Mouse (Mus musculus) intestine, embryonic 15.5 days (tissue): Measurements from ENCODE around the gene Palld. TPM values are rescaled to one million over a fixed set of nuclear protein-coding genes. Genes with fewer than 3 reads are reported as not detected.
A peak's percentile ranks its signal among the peaks of the same experiment; 100 is the strongest.

Experiments used
- ATAC-seq: fragments of 200-750 bp; cut with Nextera tagmentation; 2 replicates; pipeline ENCODE4 v1.8.0; 2017; ENCODE audit warnings: moderate TSS enrichment, moderate library complexity
- H3K27ac ChIP-seq: fragments of 300-500 bp; sonication (generic); 2 replicates; pipeline ENCODE4 v1.5.1; 2015; ENCODE audit warnings: mild to moderate bottlenecking, inconsistent platforms
- H3K27me3 ChIP-seq: fragments of 300-500 bp; sonication (generic); replicated peaks from 2 replicates; pipeline ENCODE4 v1.6.1; 2015; ENCODE audit warnings: inconsistent platforms
- H3K36me3 ChIP-seq: fragments of 300-500 bp; sonication (generic); 2 replicates; pipeline ENCODE4 v1.6.1; 2015; ENCODE audit warnings: inconsistent platforms
- H3K4me1 ChIP-seq: fragments of 300-500 bp; sonication (generic); replicated peaks from 2 replicates; pipeline ENCODE4 v1.6.1; 2015; ENCODE audit warnings: inconsistent platforms
- H3K4me2 ChIP-seq: fragments of 300-500 bp; sonication (generic); replicated peaks from 2 replicates; pipeline ENCODE4 v1.6.1; 2015; ENCODE audit warnings: mild to moderate bottlenecking, inconsistent platforms
- H3K4me3 ChIP-seq: fragments of 300-500 bp; sonication (generic); replicated peaks from 2 replicates; pipeline ENCODE4 v1.5.1; 2015; ENCODE audit warnings: inconsistent platforms
- H3K9ac ChIP-seq: fragments of 300-500 bp; sonication (generic); 2 replicates; pipeline ENCODE4 v1.6.1; 2015; ENCODE audit warnings: inconsistent platforms
- H3K9me3 ChIP-seq: fragments of 300-500 bp; sonication (generic); 2 replicates; pipeline ENCODE4 v1.6.1; 2016; ENCODE audit warnings: inconsistent platforms
- WGBS: fragments of 180-500 bp; shearing (Covaris S2); methylation state at CpG from one replicate; pipeline ENCODE4 v1.1.7; 2015; 5-methylcytosine and 5-hydroxymethylcytosine counted together
- polyA plus RNA-seq: library from polyadenylated mRNA; unstranded; fragments of >200 nt; fragmentation: Nextera tagmentation; extraction: Ambion mirVana; gene quantifications from 2 replicates; pipeline ENCODE4 v1.2.1, GENCODE M21; 2015

Gene Palld
- polyA plus RNA-seq, 1 experiment from 2014 or later, result 81.9 TPM

- no peak overlapping the region for H3K4me2 ChIP-seq
- no peaks in the 10 kb centered on the region for H3K36me3 ChIP-seq
- H3K27ac ChIP-seq, result no peak overlapping the region
- no peaks in the 10 kb centered on the region for H3K4me1 ChIP-seq
- H3K9ac ChIP-seq, result no peak overlapping the region
- H3K9me3 ChIP-seq, result no peaks in the 10 kb centered on the region
- no peak for ATAC-seq
- 79% methylated on average over 3 of the region's 3 CpGs for WGBS
- no peak overlapping the region for H3K4me3 ChIP-seq
- H3K27me3 ChIP-seq, result no peaks in the 10 kb centered on the region
Measured at GRCm38 (mm10) chr8:61628938-61629630, 273.4 kb downstream of the Palld start.

DNA sequence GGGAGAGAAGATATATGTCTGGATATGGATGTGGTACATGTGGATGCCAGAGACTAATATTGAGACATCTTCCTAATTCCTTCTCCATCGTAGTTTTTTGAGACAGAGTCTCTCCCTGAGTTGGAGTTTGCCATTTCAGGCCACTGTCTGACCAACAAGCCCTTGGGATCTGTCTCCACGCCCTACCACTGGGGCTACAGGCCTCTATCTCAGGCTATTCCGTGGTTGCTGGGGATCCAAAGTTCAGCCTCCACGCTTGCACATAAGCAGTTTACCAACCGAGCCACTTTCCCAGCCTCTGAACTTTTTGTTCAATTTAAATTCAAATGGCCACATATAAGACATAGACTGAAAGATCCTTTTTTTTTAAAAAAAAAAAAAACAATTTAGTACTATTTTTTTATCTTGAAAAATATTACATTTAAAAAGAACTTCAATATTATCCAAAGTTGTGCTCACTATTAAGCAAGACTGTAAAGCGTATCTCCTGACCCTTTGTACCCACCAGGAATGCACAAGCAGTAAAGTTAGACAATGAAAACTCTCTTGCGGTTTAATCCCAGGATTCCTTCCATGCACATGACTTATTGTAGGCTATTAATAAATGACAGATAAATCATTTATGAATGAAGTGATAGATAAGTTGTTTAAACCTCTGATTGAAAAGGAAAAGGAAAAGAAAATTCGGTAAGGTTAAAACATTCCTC, 276.1 kb downstream of the Palld start:
- Histone ChIP-seq H3K4me2 (no peak overlapping the region), H3K36me3 (no peaks in the 10 kb centered on the region), H3K4me1 (0 out of 2 replicates have a peak, but pooled peaks cover 3% of the 10 kb centered on the region), H3K27ac (no peak overlapping the region), H3K9me3 (no peaks in the 10 kb centered on the region), H3K9ac (no peak overlapping the region), H3K27me3 (no peaks in the 10 kb centered on the region), H3K4me3 (no peak overlapping the region)
- 82% methylated on average over 8 of the region's 8 CpGs for WGBS
- peak; percentile 66 for ATAC-seq

DNA sequence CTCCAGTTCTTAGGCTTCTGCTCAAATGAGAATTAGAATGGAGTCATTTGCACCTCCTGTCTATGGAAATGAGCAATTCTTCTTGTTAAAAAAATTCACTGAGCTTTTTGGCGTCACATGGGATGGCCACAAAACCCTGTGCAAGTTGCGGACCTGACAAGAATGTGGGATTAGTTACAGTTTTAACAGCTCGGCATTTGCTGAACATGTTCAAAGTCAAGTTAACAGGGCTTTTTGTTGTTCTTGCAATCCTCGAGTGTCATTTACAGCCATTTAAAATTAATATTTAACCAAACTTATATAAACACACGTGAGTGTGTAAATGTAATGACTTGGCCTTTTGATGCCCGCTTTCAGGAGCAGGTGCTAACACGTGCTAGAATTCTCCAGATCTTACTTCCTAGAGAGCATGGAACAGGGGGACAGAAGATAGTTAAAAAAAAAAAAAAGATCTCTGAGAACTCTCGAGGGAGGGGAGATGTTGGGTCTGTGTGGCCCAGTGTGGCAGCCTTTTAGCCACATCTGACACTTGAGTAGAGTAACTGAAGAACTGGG, 276.8 kb downstream of the Palld start:
- no peak overlapping the region for H3K4me3 ChIP-seq
- peak; percentile 48 for ATAC-seq
- H3K4me1 ChIP-seq, result 0 out of 2 replicates have a peak, but pooled peaks cover 3% of the 10 kb centered on the region
- no peaks in the 10 kb centered on the region for H3K36me3 ChIP-seq
- no peak overlapping the region for H3K27ac ChIP-seq
- H3K9ac ChIP-seq, result no peak overlapping the region
- no peak overlapping the region for H3K4me2 ChIP-seq
- H3K27me3 ChIP-seq, result no peaks in the 10 kb centered on the region
- H3K9me3 ChIP-seq, result no peaks in the 10 kb centered on the region
- 59% methylated on average over 8 of the region's 8 CpGs for WGBS

- Histone ChIP-seq H3K4me1 (0 out of 2 replicates have a peak, but pooled peaks cover 3% of the 10 kb centered on the region), H3K9me3 (no peaks in the 10 kb centered on the region), H3K27me3 (no peaks in the 10 kb centered on the region), H3K36me3 (no peaks in the 10 kb centered on the region), H3K4me3 (no peak overlapping the region), H3K9ac (no peak overlapping the region), H3K27ac (no peak overlapping the region), H3K4me2 (no peak overlapping the region)
- ATAC-seq, result peak; percentile 44
- WGBS, result 46% methylated on average over 12 of the region's 12 CpGs
Measured at GRCm38 (mm10) chr8:61623485-61624417, 278.7 kb downstream of the Palld start.

DNA sequence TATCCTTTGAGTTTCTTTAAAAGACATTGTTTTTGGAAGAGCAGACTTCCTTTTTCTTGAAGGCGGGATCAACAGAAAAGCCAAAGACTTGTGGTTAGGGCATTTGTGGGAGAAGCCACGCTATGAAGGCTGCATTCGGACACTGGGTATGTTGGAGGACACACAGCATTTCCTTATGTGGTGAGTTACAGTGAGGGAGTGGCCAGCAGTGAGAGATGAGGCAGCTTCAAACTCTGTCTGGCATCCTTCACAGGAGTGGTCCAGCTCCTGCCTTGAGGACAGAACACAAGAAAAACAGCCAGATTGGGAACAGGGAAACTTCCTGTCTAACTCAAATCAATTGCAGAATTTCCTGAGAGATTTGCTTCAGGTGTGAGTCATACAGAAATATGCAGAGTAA, 281.2 kb downstream of the Palld start:
- Histone ChIP-seq H3K36me3 (no peaks in the 10 kb centered on the region), H3K4me3 (no peak overlapping the region), H3K27me3 (no peaks in the 10 kb centered on the region), H3K4me2 (no peak overlapping the region), H3K9ac (no peak overlapping the region), H3K4me1 (0 out of 2 replicates have a peak, but pooled peaks cover 3% of the 10 kb centered on the region), H3K9me3 (no peaks in the 10 kb centered on the region), H3K27ac (no peak overlapping the region)
- ATAC-seq, result no peak
- 77% methylated on average over 3 of the region's 3 CpGs for WGBS

- WGBS, result 51% methylated on average over 2 of the region's 2 CpGs
Measured at GRCm38 (mm10) chr8:61617651-61618050, 284.8 kb downstream of the Palld start.

DNA sequence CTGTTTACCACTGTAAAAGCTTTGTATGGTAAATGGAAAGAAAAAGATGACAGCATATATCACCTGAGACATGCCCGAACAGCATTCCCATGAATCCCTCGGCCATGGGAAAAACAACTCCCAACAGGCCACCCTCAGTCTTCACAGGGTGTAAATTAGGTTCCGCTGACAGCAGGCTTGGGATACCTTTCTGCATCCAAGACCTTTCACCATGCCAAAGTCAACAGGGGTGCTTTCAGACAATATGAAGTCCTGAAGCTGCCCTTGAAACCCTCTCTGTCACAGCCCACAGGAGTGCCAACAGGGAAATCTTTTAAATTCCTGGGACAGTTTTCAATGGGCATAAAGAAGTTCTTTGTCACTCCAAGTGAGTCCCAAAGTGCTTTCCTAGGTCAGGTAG, 285.4 kb downstream of the Palld start:
- H3K27ac ChIP-seq, result no peak overlapping the region
- 82% methylated on average over 3 of the region's 3 CpGs for WGBS
- H3K36me3 ChIP-seq, result no peaks in the 10 kb centered on the region
- no peak for ATAC-seq
- no peaks in the 10 kb centered on the region for H3K9me3 ChIP-seq
- H3K4me3 ChIP-seq, result no peak overlapping the region
- no peaks in the 10 kb centered on the region for H3K27me3 ChIP-seq
- H3K4me1 ChIP-seq, result no peaks in the 10 kb centered on the region
- H3K9ac ChIP-seq, result no peak overlapping the region
- H3K4me2 ChIP-seq, result no peak overlapping the region

More at GRCm38 (mm10) chr8:61617651-61618050, 284.8 kb downstream of the Palld start:
- no peak overlapping the region for H3K27ac ChIP-seq
- no peak overlapping the region for H3K4me2 ChIP-seq
- H3K9me3 ChIP-seq, result no peaks in the 10 kb centered on the region
- ATAC-seq, result no peak
- no peaks in the 10 kb centered on the region for H3K27me3 ChIP-seq
- H3K36me3 ChIP-seq, result no peaks in the 10 kb centered on the region
- H3K9ac ChIP-seq, result no peak overlapping the region
- no peaks in the 10 kb centered on the region for H3K4me1 ChIP-seq
- H3K4me3 ChIP-seq, result no peak overlapping the region

DNA sequence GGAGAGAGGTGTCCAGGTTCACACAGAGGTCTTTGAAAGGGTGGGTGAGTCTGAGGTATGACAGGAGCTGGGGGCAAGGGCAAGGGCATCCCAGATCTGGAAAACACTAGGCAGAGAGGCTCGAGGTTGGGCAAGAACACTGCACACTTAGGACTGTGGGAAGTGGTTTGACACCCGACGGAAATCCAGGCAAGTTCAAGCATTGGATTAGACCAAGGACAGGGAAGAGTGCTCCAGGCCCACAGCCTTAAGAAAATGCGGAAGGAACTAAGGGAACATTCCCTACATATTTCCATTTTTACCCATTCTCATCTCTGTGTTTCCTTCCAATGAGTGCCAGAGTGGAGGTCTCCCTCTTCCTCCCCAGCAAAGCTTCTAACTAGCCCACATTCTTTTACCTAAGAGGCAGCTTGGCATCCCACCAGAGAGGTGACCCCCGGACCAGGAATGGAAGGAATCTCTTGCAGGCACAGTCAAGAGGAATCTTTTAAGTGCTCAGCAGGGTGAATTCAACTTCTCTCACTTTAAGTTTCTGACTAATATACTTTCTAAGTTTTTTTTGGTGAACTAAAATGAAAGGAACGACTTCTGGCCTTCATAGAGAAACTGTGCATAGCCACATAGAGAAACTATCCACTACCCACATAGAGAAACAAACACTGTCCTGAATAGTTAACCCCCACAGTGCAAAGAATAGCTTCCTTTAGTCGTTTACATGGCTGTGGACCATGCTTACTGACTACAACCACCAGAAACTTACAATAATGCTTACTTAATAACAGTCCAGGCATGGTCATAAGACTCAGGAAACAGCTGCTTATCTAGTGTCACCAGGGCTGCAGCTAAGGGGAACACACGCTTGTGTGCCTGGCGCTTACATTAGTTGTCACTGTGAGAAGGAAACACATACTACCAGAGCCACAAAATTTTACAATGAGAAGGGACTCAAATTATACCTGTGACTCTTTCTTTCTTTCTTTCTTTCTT, 286.5 kb downstream of the Palld start:
- Histone ChIP-seq H3K27me3 (no peaks in the 10 kb centered on the region), H3K4me2 (no peak overlapping the region), H3K27ac (no peak overlapping the region), H3K9me3 (no peaks in the 10 kb centered on the region), H3K36me3 (no peaks in the 10 kb centered on the region), H3K9ac (no peak overlapping the region), H3K4me1 (0 out of 2 replicates have a peak, but pooled peaks cover 2% of the 10 kb centered on the region), H3K4me3 (no peak overlapping the region)
- no peak for ATAC-seq
- WGBS, result 62% methylated on average over 9 of the region's 9 CpGs

DNA sequence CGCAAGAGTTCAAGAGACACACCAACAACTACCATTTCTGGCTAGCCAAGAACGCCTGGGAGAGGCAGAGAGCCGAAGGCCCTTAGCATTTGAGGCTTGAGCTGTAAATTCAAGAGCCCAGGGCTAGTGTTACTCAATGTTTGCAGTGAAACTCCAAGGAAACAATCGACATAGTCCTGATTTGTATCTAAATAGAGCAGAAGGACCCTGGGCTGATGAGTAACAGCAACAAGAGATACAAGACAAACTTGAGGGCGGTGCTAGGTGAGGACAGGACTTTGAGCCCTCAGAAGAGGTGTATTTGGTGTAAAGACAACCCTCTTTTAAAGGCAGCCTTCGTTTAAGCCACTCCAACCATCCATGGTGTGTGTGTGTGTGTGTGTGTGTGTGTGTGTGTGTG, 290.7 kb downstream of the Palld start:
- H3K27ac ChIP-seq, result no peak overlapping the region
- H3K4me2 ChIP-seq, result no peak overlapping the region
- no peaks in the 10 kb centered on the region for H3K36me3 ChIP-seq
- no peak overlapping the region for H3K4me3 ChIP-seq
- H3K27me3 ChIP-seq, result no peaks in the 10 kb centered on the region
- 66% methylated on average over 6 of the region's 6 CpGs for WGBS
- no peaks in the 10 kb centered on the region for H3K9me3 ChIP-seq
- H3K9ac ChIP-seq, result no peak overlapping the region
- 0 out of 2 replicates have a peak, but pooled peaks cover 2% of the 10 kb centered on the region for H3K4me1 ChIP-seq
- ATAC-seq, result peak; percentile 49

DNA sequence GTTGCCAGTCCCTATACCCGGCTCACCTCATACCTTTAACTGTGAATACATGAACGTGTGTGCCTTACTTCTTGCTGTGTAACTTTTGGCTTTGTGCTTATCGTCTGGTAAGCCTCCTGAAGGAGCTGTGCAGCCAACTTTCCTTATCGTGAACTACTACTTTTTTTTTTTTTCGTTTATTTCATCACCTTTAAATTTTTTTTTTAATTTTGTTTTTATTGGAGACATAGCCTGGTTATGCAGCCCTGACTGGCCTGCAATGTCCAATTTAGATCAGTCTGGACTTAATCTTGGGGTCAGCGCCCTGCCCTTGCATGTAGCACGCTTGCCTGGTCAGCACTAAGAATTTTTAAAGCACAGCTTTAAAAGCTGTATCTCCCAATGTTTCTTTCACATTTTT, 291.4 kb downstream of the Palld start:
- Histone ChIP-seq H3K36me3 (no peaks in the 10 kb centered on the region), H3K27ac (no peak overlapping the region), H3K9ac (no peak overlapping the region), H3K27me3 (no peaks in the 10 kb centered on the region), H3K4me3 (no peak overlapping the region), H3K9me3 (no peaks in the 10 kb centered on the region), H3K4me1 (0 out of 2 replicates have a peak, but pooled peaks cover 2% of the 10 kb centered on the region), H3K4me2 (no peak overlapping the region)
- no peak for ATAC-seq
- 84% methylated on average over 7 of the region's 7 CpGs for WGBS

- Histone ChIP-seq H3K27me3 (no peaks in the 10 kb centered on the region), H3K9me3 (no peaks in the 10 kb centered on the region), H3K27ac (no peak overlapping the region), H3K4me1 (0 out of 2 replicates have a peak, but pooled peaks cover 2% of the 10 kb centered on the region), H3K36me3 (no peaks in the 10 kb centered on the region), H3K9ac (no peak overlapping the region), H3K4me3 (no peak overlapping the region), H3K4me2 (no peak overlapping the region)
- no peak for ATAC-seq
- WGBS, result 72% methylated on average over 5 of the region's 5 CpGs
Measured at GRCm38 (mm10) chr8:61610546-61610945, 291.9 kb downstream of the Palld start.
